Mouse (Mus musculus) stomach, postnatal 0 days (tissue): ENCODE data around the gene Dnm3.

Source experiments
- CTCF ChIP-seq: IDR thresholded peaks from 2 replicates; pipeline ENCODE4 v1.5.1; 2016; ENCODE audit warnings: antibody characterized with exemption, low read depth, mild to moderate bottlenecking, moderate library complexity
- EP300 ChIP-seq: optimal IDR thresholded peaks from 2 replicates; pipeline ENCODE3; 2016; ENCODE audit warnings: antibody characterized with exemption

- TF ChIP-seq EP300 (no peak), CTCF (peak; percentile 95)
These were observed 164.2 kb downstream of the Dnm3 start for GRCm38 (mm10) chr1:162313451-162314276.
